Mouse (Mus musculus) heart, postnatal 0 days (tissue): ENCODE data around the gene Nap1l4.

Source experiments
- CTCF ChIP-seq: IDR thresholded peaks from 2 replicates; pipeline ENCODE4 v1.5.1; 2016; ENCODE audit warnings: antibody characterized with exemption, control low read depth, low read depth
- EP300 ChIP-seq: IDR thresholded peaks from 2 replicates; pipeline ENCODE4 v1.6.1; 2016; ENCODE audit warnings: antibody characterized with exemption, low read depth

- TF ChIP-seq EP300 (no peak), CTCF (peak; percentile 49)
Measured at GRCm38 (mm10) chr7:143544368-143544767, 4.5 kb downstream of the Nap1l4 start.
